Mouse (Mus musculus): ENCODE measurements at regions not wholly inside any gene's neighbourhood (a gene's known extent, or its start where the extent isn't known, plus 50 kb on each side); places are given as distances from the start of the nearest gene placed in this dataset.

DNA sequence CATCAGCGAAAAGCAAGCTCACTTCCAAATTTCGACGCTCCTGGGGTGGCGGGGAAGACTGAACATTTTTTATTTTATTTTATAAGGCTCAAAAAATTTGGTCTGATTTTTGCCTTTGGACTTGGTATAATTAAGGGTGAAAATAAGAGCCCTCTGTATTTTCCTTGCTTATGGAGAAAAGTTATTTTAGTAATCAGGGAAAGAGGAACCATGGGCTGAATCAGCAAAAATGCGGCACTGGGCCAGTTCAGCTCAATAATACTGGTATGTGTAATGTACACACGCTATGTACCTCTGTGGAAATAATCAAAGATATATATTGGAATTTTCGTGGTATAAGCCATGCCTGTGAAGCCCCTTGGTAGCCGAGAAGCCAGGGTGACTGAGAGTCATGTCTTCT lies 113.7 kb upstream of the Six2 start:
- H3K36me3 ChIP-seq (ENCODE audit: control insufficient read depth, insufficient read depth, low read length) = no peaks in the 10 kb centered on the region
- 81% methylated on average over 8 of the region's 8 CpGs for WGBS
- DNase-seq (ENCODE audit: extremely low read depth, low read depth, low spot score) = no peak
- no peak for TF ChIP-seq POLR2A (IDR thresholded peaks at IDR 0.05; ENCODE audit: extremely low read depth, insufficient read depth, low read length)
- TF ChIP-seq CTCF (IDR thresholded peaks at IDR 0.05; ENCODE audit: low read depth, low read length) = no peak
- H3K79me2 ChIP-seq (ENCODE audit: control insufficient read depth, insufficient read depth, low read length) = no peaks in the 10 kb centered on the region
- H3K27me3 ChIP-seq (ENCODE audit: control insufficient read depth, insufficient read depth, low read length) = peaks cover 19% of the 10 kb centered on the region
- H3K4me3 ChIP-seq (ENCODE audit: insufficient read depth, low read depth, low read length) = no peak overlapping the region
- no peak overlapping the region for H3K27ac ChIP-seq (replicated peaks; ENCODE audit: insufficient read depth, low read depth, low read length)
- peaks cover 3% of the 10 kb centered on the region; the same call in 1 of the 2 replicates for H3K4me1 ChIP-seq (ENCODE audit: control insufficient read depth, insufficient read depth, low read length)
- no peak overlapping the region for H3K9ac ChIP-seq (ENCODE audit: low read depth, low read length)

DNA sequence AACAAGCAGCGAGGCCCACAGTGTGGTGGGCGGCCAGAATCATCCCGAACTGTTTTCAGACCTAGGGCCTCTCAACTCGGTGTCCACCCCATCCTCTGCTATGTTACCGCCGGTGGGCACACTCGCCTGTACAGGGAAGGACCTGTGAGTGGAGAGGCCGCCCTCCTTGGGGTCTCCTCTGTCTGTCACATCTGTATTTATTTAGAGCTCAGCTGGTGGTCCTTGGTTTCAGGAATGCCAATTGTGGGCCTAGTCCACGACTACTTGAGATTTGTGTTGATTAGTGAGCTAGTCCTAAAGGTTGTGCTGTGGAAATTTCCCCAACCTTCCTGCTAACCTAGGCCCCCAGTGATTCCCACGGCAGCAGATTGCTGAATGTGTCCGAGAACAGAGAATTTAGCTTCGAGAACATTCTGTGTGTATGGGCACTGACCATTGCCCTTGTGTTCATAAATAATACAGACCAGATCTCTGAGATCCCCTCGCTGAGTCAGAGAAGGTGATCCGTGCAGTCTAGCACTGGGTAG lies 113.1 kb upstream of the Six2 start:
- TF ChIP-seq POLR2A (IDR thresholded peaks at IDR 0.05; ENCODE audit: extremely low read depth, insufficient read depth, low read length) = no peak
- TF ChIP-seq CTCF (IDR thresholded peaks at IDR 0.05; ENCODE audit: low read depth, low read length) = no peak
- H3K36me3 ChIP-seq (ENCODE audit: control insufficient read depth, insufficient read depth, low read length) = no peaks in the 10 kb centered on the region
- no peaks in the 10 kb centered on the region for H3K79me2 ChIP-seq (ENCODE audit: control insufficient read depth, insufficient read depth, low read length)
- no peak overlapping the region for H3K27ac ChIP-seq (replicated peaks; ENCODE audit: insufficient read depth, low read depth, low read length)
- DNase-seq (ENCODE audit: extremely low read depth, low read depth, low spot score) = no peak
- H3K4me1 ChIP-seq (ENCODE audit: control insufficient read depth, insufficient read depth, low read length) = peaks cover 3% of the 10 kb centered on the region; the same call in 1 of the 2 replicates
- no peak overlapping the region for H3K4me3 ChIP-seq (ENCODE audit: insufficient read depth, low read depth, low read length)
- 56% methylated on average over 14 of the region's 14 CpGs for WGBS
- peaks cover 19% of the 10 kb centered on the region for H3K27me3 ChIP-seq (ENCODE audit: control insufficient read depth, insufficient read depth, low read length)
- H3K9ac ChIP-seq (ENCODE audit: low read depth, low read length) = no peak overlapping the region

DNA sequence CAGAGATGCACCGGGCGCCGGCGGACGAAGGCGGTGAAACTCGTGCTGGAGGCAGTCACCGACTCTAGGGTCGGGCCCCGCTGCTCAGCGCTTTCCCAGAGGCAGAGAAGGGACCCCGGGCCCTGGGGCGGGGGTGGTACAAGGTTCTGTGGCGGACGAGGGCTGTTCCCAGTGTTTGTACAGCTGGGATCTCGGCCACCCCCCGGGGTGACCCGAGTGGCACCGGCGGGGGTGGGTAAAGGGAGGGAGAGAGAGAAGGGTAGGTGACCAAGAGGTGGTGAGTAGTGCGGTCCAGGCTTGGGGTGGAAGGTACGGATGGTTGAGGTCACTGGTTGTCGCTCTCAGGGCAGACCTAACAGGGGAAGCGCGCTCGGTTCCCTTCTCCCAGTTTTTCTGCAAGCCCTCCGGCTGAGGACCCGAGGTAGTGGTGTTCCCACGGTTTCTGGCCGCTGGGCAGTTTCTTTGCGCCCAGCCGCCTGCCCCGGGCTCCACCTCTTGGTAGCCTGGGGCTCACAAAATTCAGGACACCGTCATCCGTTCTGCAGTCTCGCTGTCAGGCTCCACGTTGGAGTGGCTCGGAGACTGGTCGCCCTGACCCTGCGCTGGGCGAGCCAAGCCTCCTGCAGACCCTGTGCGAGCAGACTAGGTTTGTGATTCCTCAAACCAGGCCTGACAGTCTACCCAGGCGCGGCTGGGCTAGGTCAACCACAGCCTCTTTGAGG lies 112.4 kb upstream of the Six2 start:
- TF ChIP-seq CTCF (IDR thresholded peaks at IDR 0.05; ENCODE audit: low read depth, low read length) (no peak), POLR2A (IDR thresholded peaks at IDR 0.05; ENCODE audit: extremely low read depth, insufficient read depth, low read length) (no peak)
- no peak for DNase-seq (ENCODE audit: extremely low read depth, low read depth, low spot score)
- Histone ChIP-seq H3K9ac (ENCODE audit: low read depth, low read length) (no peak overlapping the region), H3K36me3 (ENCODE audit: control insufficient read depth, insufficient read depth, low read length) (no peaks in the 10 kb centered on the region), H3K27me3 (ENCODE audit: control insufficient read depth, insufficient read depth, low read length) (peaks cover 19% of the 10 kb centered on the region), H3K4me3 (ENCODE audit: insufficient read depth, low read depth, low read length) (no peak overlapping the region), H3K79me2 (ENCODE audit: control insufficient read depth, insufficient read depth, low read length) (no peaks in the 10 kb centered on the region), H3K4me1 (ENCODE audit: control insufficient read depth, insufficient read depth, low read length) (peaks cover 3% of the 10 kb centered on the region; the same call in 1 of the 2 replicates), H3K27ac (replicated peaks; ENCODE audit: insufficient read depth, low read depth, low read length) (no peak overlapping the region)
- WGBS = 5% methylated on average over 43 of the region's 44 CpGs

DNA sequence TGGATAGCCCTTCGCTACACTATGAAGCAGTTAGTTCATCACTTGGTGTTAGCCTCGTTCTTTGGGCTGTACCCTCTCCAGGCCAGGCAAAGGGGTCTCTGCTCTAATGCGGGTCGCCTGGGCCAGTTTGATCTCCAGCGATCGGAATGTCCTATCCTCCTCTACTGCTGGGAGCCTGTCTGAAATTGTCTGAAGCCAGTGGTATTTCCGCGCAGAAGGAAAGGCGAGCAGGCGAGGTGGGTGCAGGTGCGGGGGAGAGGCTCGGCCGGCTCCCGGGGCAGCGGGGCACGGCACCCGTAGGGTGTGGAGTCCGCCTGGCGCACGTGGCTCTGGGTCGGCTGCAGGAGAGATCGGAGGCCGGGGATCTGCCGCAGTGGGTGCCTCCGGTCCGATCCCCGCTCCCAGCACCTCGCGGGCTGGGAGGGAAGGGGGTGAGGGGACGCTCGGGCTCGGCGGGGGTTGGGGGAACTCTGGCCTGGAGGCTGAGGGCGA lies 111.8 kb upstream of the Six2 start:
- Histone ChIP-seq H3K4me1 (ENCODE audit: control insufficient read depth, insufficient read depth, low read length) (peaks cover 3% of the 10 kb centered on the region; the same call in 1 of the 2 replicates), H3K79me2 (ENCODE audit: control insufficient read depth, insufficient read depth, low read length) (no peaks in the 10 kb centered on the region), H3K36me3 (ENCODE audit: control insufficient read depth, insufficient read depth, low read length) (no peaks in the 10 kb centered on the region), H3K4me3 (ENCODE audit: insufficient read depth, low read depth, low read length) (no peak overlapping the region), H3K27me3 (ENCODE audit: control insufficient read depth, insufficient read depth, low read length) (peaks cover 19% of the 10 kb centered on the region), H3K9ac (ENCODE audit: low read depth, low read length) (no peak overlapping the region), H3K27ac (replicated peaks; ENCODE audit: insufficient read depth, low read depth, low read length) (no peak overlapping the region)
- 4% methylated on average over 34 of the region's 34 CpGs for WGBS
- no peak for DNase-seq (ENCODE audit: extremely low read depth, low read depth, low spot score)
- TF ChIP-seq POLR2A (IDR thresholded peaks at IDR 0.05; ENCODE audit: extremely low read depth, insufficient read depth, low read length) (no peak), CTCF (IDR thresholded peaks at IDR 0.05; ENCODE audit: low read depth, low read length) (no peak)

DNA sequence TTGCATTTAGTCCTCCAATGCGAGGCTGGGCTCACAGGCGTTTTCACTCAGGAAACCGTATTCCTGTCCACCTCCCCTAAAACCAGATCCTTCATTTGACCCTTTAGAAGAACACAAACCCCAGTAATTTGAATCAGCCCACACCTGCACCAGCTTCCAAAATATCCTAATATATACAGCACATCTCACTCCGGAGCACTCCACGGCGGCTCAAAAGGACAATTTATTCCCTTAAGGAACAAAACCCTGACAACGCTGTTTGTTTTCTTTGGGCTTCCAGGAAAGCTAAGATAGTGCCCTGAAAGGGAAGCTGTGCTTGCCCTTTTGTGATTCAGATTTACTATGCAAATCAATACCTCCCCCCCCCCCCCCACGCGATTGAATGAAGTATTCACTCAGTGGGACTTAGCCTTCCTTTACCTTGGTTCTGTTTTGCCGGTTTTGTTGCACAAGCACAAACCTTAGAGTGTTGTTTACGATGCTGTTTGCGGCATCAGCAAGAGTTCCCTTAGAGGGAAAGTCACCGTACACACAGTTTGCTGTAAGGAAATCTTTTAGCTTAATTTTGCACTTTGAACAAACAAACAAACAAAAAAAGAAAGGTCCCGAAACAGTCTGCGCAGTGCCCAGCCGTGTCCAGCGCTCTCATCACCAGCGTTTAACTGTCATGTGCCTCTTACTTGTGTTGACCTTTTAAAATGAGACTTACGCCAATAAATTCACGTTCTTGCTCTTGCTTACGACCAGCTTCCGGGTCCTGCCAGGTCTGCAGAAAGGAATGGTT lies 111.2 kb upstream of the Six2 start:
- Histone ChIP-seq H3K79me2 (ENCODE audit: control insufficient read depth, insufficient read depth, low read length) (no peaks in the 10 kb centered on the region), H3K4me1 (ENCODE audit: control insufficient read depth, insufficient read depth, low read length) (peaks cover 3% of the 10 kb centered on the region; the same call in 1 of the 2 replicates), H3K36me3 (ENCODE audit: control insufficient read depth, insufficient read depth, low read length) (no peaks in the 10 kb centered on the region), H3K4me3 (ENCODE audit: insufficient read depth, low read depth, low read length) (no peak overlapping the region), H3K9ac (ENCODE audit: low read depth, low read length) (no peak overlapping the region), H3K27me3 (ENCODE audit: control insufficient read depth, insufficient read depth, low read length) (peaks cover 19% of the 10 kb centered on the region), H3K27ac (replicated peaks; ENCODE audit: insufficient read depth, low read depth, low read length) (no peak overlapping the region)
- 2% methylated on average over 22 of the region's 22 CpGs for WGBS
- TF ChIP-seq CTCF (IDR thresholded peaks at IDR 0.05; ENCODE audit: low read depth, low read length) = no peak
- TF ChIP-seq POLR2A (IDR thresholded peaks at IDR 0.05; ENCODE audit: extremely low read depth, insufficient read depth, low read length) = no peak
- DNase-seq (ENCODE audit: extremely low read depth, low read depth, low spot score) = peak; percentile 1

All from liver, adult 2 months (tissue).